Mouse (Mus musculus): ENCODE measurements around the gene Gm17455.

DNA sequence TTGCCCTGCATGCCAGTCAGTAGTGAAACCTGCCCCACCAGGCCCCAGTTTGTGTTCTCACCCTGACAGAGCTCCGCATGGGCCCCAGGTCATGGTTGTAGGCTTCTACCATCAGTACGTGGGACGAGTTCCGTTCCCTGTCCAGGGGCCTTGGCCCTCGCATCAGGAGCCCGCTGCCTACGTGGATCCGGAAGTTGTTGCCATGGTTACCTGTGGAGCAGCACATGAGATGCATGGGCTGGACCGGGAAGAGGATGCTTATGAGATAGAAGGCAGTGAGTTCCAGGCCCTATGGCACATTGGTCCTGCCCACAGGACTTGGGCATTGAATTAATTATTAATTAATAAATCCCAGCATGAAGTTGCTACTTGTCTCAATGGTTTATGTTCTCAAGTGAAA, 7.9 kb upstream of the Gm17455 start:
- TF ChIP-seq CTCF (IDR thresholded peaks at IDR 0.05; ENCODE audit: low read depth, low read length) (no peak), POLR2AphosphoS5 (IDR thresholded peaks at IDR 0.05; ENCODE audit: insufficient replicate concordance, low read depth, low read length) (no peak), GATA2 (IDR thresholded peaks at IDR 0.05; ENCODE audit: borderline replicate concordance, low read depth, low read length) (no peak), GATA1 (IDR thresholded peaks at IDR 0.05; ENCODE audit: borderline replicate concordance, low read length) (no peak), TAL1 (conservative IDR thresholded peaks at IDR 0.05; ENCODE audit: low read depth, low read length) (no peak)

All from G1E (cell line).